Mouse (Mus musculus) kidney, postnatal 4 days (tissue): Measurements from ENCODE around the gene Synj1.

ENCODE experiments used
- DNase-seq, 2 experiments: peaks; one replicate each; pipeline ENCODE4 v3.0.0; 2021; ENCODE audit warnings: mixed read lengths in 2 of 2

Synj1 gene

GRCm38 (mm10) chr16:91009942-91010529 lies 1.1 kb downstream of the Synj1 start:
- DNase-seq, result peak in 1 of 2 experiments; percentile 15

DNA sequence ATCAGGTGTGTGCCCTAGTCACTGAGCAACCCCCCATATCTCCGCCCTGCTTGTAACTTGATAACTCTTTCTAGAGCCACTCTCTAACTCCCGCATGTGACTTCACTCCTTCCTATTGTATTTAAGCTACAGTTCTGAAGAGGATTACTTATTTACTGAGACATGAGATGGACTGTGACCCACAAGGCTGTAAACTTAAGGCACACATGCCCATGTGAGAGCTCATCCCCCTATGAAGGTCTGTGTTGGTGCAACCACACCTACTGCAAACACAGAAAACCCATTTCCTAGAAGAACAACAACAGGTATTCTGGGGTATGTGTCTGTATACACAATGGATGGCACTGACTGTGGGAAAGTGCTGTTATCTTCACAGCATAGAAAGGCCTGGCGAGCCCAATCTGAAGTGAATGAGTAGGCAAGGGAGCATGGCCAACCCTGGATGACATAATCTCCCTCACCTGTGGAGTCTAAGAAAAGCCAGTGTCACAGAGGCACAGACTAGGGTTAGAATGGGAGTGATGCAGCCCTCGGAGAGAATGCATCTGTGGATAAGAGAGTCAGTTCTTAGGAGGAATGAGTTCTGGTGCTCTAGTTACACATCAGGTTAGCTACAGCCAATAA lies 6.1 kb downstream of the Synj1 start:
- no peak for DNase-seq

GRCm38 (mm10) chr16:91001098-91001497 lies 10.0 kb downstream of the Synj1 start:
- DNase-seq, result no peak

DNA sequence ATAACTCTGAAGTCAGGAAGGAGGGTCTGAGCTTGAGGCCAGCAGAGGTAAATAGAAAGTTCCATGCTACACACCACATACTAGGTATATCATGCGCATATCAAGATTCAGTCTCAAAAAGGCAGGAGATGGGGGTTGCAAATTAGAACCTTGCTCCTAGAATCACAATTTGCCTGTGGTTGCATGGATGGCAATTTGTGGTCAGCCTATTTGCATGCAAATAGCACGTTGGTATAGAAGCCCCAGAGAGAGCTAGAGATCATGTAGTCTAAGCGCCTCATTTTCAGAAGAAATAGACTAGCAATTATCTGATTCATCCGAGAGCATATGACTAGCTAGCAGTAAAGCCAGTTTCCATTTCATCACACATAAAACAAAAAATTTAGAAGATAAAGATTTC lies 11.3 kb downstream of the Synj1 start:
- DNase-seq, result no peak

GRCm38 (mm10) chr16:90997822-90998221 lies 13.3 kb downstream of the Synj1 start:
- DNase-seq, result no peak

GRCm38 (mm10) chr16:90996327-90997243 lies 14.5 kb downstream of the Synj1 start:
- DNase-seq, result no peak

DNA sequence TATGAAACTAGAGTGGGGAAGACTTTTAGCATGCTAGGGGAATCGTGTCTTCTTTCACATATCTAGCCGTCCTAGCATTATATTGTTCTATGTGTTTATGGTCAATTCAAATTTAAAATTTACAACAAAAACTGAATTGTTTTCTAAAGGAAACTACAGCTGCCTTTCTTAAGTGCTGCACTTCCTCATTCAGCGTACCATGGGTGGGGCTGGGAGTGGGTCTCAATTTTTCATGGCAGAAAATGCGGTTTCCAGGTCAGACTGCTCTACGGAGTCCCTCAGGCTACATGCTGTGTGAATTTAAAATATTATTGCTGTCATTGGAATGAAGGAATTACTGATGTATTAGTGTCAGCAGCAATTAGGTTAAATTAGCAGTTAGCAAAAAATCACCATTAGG lies 15.6 kb downstream of the Synj1 start:
- no peak for DNase-seq

- peak; percentile 17 to 37 for DNase-seq
Measured at GRCm38 (mm10) chr16:90995023-90995422, 16.1 kb downstream of the Synj1 start.

DNA sequence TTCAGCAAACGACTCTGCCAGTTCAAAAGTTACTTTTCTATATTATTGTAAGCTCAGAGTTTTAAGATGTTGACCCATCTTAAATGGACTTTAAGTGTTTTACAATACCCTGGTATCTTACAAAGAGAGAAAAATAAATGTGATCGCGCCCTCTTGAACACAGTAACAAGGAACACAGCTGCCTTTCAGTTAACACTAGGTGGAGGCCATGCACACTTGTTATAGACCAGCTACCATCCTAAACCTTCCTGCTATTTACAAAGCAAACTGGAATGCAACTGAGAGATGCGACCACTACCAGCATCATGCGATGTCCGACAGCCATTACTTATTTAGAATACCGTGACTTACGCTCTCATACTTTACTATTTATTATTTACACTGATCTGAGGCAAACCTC lies 21.9 kb downstream of the Synj1 start:
- DNase-seq, result no peak

GRCm38 (mm10) chr16:90988665-90989064 lies 22.4 kb downstream of the Synj1 start:
- DNase-seq, result no peak

DNA sequence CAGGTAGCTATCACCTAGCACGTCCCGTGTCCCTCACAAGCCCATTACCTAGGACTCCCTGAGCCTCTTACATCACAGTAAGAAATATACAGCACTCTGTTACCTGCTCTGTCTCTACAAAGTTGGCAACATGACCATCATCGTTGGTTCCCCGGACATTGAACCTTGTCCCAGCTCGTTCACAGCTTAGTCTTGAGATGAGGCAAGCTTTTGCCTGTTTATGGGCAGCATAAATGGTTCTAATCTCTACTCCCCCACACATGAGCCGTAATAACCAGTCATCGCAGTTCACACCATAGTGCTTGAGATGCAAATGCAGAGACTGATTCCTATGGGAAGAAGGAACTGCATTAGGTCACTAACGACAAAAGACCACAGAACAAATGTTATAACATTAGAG lies 23.1 kb downstream of the Synj1 start:
- no peak for DNase-seq

DNA sequence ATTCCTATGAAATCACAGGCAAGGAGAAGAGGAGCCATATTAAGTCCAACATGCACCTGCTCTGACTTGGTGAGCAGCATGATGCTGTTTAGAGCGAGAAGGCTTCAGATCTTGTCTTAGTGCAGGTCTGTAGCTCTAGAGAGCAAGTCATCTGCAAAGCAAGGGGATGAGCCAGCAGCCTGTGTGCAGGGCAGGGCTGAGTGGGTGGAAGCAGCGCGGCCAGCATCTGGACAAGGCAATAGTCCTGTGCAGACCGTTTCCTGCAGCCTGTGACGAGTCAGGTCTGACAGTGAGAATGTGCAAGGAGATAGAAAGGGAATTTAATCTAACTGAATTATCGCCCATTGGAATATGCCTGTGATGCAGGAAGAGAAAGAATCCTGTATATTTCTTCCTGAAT lies 40.1 kb downstream of the Synj1 start:
- no peak for DNase-seq

DNA sequence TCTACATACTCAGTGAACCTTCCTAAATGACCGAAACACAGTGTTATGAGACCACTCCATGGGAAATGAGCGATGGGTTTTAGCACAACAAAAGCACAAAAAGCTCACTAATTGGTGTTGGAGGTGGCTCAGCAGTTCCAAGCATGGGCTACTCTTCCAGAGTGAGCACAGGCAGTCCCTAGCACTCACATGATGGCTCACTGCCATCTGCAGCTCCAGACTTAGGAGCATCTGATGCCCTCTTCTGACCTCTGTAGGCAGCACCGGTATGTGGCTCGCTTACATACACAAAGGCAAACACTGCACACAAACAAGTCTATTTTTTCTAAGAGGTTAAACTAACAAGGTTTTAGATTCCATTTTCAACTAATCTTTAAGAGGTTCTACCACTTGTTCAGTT lies 44.9 kb downstream of the Synj1 start:
- DNase-seq, result no peak

DNA sequence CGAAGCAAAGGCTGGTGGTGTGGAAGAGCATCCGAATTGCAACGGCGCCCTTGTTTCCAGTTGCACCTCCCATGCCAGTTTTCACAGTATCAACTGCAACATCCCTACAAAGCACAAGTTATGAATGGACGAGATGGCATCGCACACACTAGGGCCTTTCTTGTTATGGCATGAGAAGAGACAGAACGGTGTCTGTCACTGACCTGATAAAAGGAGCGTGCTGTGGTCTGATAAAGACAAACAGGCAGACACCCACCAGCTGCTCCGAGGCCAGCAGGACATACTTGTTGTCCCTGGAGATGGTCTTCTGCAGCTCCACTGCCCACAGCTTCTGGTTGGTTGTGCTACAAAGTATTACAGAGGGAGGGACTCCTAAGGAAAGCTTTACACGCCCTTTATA lies 46.8 kb downstream of the Synj1 start:
- DNase-seq, result no peak

- no peak for DNase-seq
Measured at GRCm38 (mm10) chr16:90963866-90964265, 47.2 kb downstream of the Synj1 start.

GRCm38 (mm10) chr16:90963231-90963630 lies 47.9 kb downstream of the Synj1 start:
- no peak for DNase-seq

DNA sequence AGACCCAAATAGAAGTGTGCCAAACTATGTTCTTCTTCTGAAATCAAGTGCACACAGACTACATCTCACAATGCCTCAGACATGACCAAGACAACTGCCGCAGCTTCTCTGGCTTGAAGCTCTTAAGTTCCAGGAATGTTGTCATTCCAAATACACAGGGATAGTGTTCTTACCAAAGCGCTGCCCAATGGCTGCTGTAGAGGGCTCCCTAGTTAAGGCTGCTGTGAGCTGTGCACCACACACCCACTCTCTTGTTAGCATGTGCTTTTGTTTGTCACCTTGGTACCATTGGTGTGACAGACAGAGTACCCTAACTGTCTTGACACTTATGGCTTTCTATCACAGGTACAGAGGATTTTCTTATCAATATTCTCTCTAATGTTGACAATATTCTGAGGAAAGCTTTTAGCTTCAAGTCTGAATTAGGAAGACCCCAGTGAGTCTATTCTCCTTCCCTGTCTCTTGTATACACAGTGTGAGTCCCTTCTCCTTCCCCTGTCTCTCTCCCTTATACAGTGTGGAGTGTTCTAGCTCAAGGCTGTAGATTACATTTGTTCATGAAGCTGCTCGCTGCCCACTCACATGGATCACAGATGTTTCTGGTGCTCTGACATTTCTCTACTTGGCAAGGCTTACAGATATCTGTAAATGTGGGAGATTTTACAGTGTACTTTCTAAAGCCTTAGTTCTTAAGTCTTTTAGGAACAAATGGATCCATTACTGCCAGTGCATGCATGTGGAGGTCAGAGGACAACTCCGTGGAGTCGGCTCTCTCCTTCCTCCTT lies 52.6 kb downstream of the Synj1 start:
- no peak for DNase-seq

DNA sequence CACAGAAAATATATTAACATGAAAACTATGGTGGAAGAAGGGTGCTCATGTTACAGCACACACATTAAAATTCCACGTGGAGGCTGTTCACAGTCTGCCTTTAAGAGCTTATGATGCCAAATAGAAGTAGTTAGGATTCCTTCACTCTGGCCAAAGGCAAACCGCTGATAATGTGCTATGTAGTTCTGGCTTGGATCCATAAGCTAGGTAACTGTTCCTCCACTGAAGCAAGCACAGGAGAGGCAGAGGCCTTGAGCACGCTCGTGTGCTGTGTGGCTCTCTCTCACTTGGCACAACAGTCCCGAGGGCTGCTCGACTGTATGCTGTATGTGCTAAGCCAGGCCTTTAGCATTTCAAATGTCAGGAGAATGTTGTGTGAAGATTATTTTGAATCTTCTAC lies 55.6 kb downstream of the Synj1 start:
- no peak for DNase-seq

- DNase-seq, result no peak
Measured at GRCm38 (mm10) chr16:90953770-90954169, 57.3 kb downstream of the Synj1 start.

- no peak for DNase-seq
Measured at GRCm38 (mm10) chr16:90953147-90953546, 58.0 kb downstream of the Synj1 start.

GRCm38 (mm10) chr16:90950354-90950963 lies 60.6 kb downstream of the Synj1 start:
- DNase-seq, result no peak

- no peak for DNase-seq
Measured at GRCm38 (mm10) chr16:90946977-90947376, 64.1 kb downstream of the Synj1 start.

- no peak for DNase-seq
Measured at GRCm38 (mm10) chr16:90941246-90941645, 69.9 kb downstream of the Synj1 start.
